Mouse (Mus musculus) MEL (cell line): Measurements from ENCODE around the gene Gm42420.

Source experiments
- CTCF ChIP-seq, 3 experiments: IDR thresholded peaks in 2 of 3; conservative IDR thresholded peaks in 1 of 3; 2 replicates each; pipeline ENCODE4 v1.5.1; 2011 to 2012; ENCODE audit warnings: low read length in 3 of 3, low read depth in 2 of 3, mild to moderate bottlenecking in 2 of 3, improper control_type of control experiment in 1 of 3, inconsistent platforms in 1 of 3, mixed read lengths in 1 of 3, moderate library complexity in 1 of 3; ENCODE audit not compliant: control insufficient read depth in 1 of 3, insufficient read depth in 1 of 3, poor library complexity in 1 of 3, severe bottlenecking in 1 of 3
- TAL1 ChIP-seq: IDR thresholded peaks from 2 replicates; pipeline ENCODE4 v1.6.1; 2012; ENCODE audit warnings: mild to moderate bottlenecking, inconsistent platforms, low read length, moderate library complexity, mixed read lengths

- no peak for TF ChIP-seq CTCF (IDR thresholded peaks at IDR 0.05 in 2 of 3, conservative IDR thresholded peaks at IDR 0.05 in 1 of 3; ENCODE audit: control insufficient read depth in 1 of 3, insufficient read depth in 1 of 3, low read depth in 2 of 3, low read length in 3 of 3, poor library complexity in 1 of 3, severe bottlenecking in 1 of 3)
- no peak for TF ChIP-seq TAL1
Measured at GRCm38 (mm10) chr6:39559276-39559939, 26.1 kb upstream of the Gm42420 start.
